Mouse (Mus musculus) thymus, adult 2 months (tissue): ENCODE measurements around the gene Vstm5. TPM values are rescaled to one million over a fixed set of nuclear protein-coding genes. Genes with fewer than 3 reads are reported as not detected.

Experiments used
- DNase-seq: peaks from one replicate; pipeline ENCODE4 v3.0.0; 2021
- H3K27ac ChIP-seq: fragments of 200-500 bp; 2 replicates; pipeline ENCODE4 v1.5.1; 2012; ENCODE audit warnings: low read length, control low read depth; ENCODE audit not compliant: control insufficient read depth, insufficient read depth
- H3K27me3 ChIP-seq: fragments of 200-500 bp; 2 replicates; pipeline ENCODE4 v1.6.1; 2012; ENCODE audit warnings: mild to moderate bottlenecking, low read length, moderate library complexity, mixed read lengths; ENCODE audit not compliant: control insufficient read depth, insufficient read depth
- H3K36me3 ChIP-seq: fragments of 200-500 bp; 2 replicates; pipeline ENCODE4 v1.6.1; 2012; ENCODE audit warnings: mild to moderate bottlenecking, low read length, moderate library complexity; ENCODE audit not compliant: control insufficient read depth, insufficient read depth
- H3K4me1 ChIP-seq: fragments of 200-500 bp; replicated peaks from 2 replicates; pipeline ENCODE4 v1.6.1; 2012; ENCODE audit warnings: low read length; ENCODE audit not compliant: control insufficient read depth, insufficient read depth
- H3K4me3 ChIP-seq: fragments of 200-500 bp; 2 replicates; pipeline ENCODE4 v1.5.1; 2012; ENCODE audit warnings: mild to moderate bottlenecking, low read length, control low read depth, moderate library complexity; ENCODE audit not compliant: control insufficient read depth, insufficient read depth
- CTCF ChIP-seq: fragments of 200-500 bp; IDR thresholded peaks from 2 replicates; pipeline ENCODE4 v1.5.1; 2012; ENCODE audit warnings: mild to moderate bottlenecking, control low read depth, low read length, moderate library complexity, borderline replicate concordance; ENCODE audit not compliant: control insufficient read depth, poor library complexity, insufficient read depth; ENCODE audit errors: extremely low read depth
- POLR2A ChIP-seq: fragments of 200-500 bp; IDR thresholded peaks from 2 replicates; pipeline ENCODE4 v1.6.1; 2012; ENCODE audit warnings: mild to moderate bottlenecking, low read length, control low read depth, moderate library complexity; ENCODE audit not compliant: control insufficient read depth, poor library complexity, insufficient read depth; ENCODE audit errors: extremely low read depth
- WGBS: fragments of 180-500 bp; shearing (Covaris S2); methylation state at CpG from one replicate; pipeline ENCODE4 v1.1.7; 2018; 5-methylcytosine and 5-hydroxymethylcytosine counted together
- polyA plus RNA-seq: library from polyadenylated mRNA; depleted of rRNA; stranded (reverse); fragments of >200 nt; gene quantifications from 2 replicates; pipeline ENCODE4 v1.2.3, GENCODE M21; 2012

Gene Vstm5
- polyA plus RNA-seq, 1 experiment: 0.51 TPM

- Histone ChIP-seq H3K4me3 (no peak overlapping the region), H3K36me3 (peaks cover under 1% of the 10 kb centered on the region; the same call in 1 of the 2 replicates), H3K4me1 (no peaks in the 10 kb centered on the region), H3K27ac (no peak overlapping the region), H3K27me3 (no peaks in the 10 kb centered on the region)
- DNase-seq: no peak
- TF ChIP-seq POLR2A: no peak
- TF ChIP-seq CTCF: no peak
- 93% methylated on average over 3 of the region's 3 CpGs for WGBS
These were observed 17.4 kb downstream of the Vstm5 start for GRCm38 (mm10) chr9:15256214-15256613.

- WGBS: 98% methylated on average over 8 of the region's 8 CpGs
- H3K27me3 ChIP-seq: no peaks in the 10 kb centered on the region
- H3K36me3 ChIP-seq: peaks cover 48% of the 10 kb centered on the region
- no peaks in the 10 kb centered on the region for H3K4me1 ChIP-seq
- TF ChIP-seq CTCF (no peak), POLR2A (no peak)
- no peak overlapping the region for H3K4me3 ChIP-seq
- H3K27ac ChIP-seq: no peak overlapping the region
- no peak for DNase-seq
These were observed 23.1 kb downstream of the Vstm5 start for GRCm38 (mm10) chr9:15261980-15262379.

- TF ChIP-seq POLR2A (no peak), CTCF (no peak)
- Histone ChIP-seq H3K36me3 (peaks cover 59% of the 10 kb centered on the region), H3K27me3 (no peaks in the 10 kb centered on the region), H3K27ac (no peak overlapping the region), H3K4me3 (no peak overlapping the region), H3K4me1 (no peaks in the 10 kb centered on the region)
- no peak for DNase-seq
- WGBS: 99% methylated on average over 10 of the region's 10 CpGs
These were observed 24.6 kb downstream of the Vstm5 start for GRCm38 (mm10) chr9:15263487-15263886.

GRCm38 (mm10) chr9:15273981-15274380, 35.1 kb downstream of the Vstm5 start:
- Histone ChIP-seq H3K27me3 (no peaks in the 10 kb centered on the region), H3K4me3 (no peak overlapping the region), H3K36me3 (peaks cover 68% of the 10 kb centered on the region), H3K4me1 (no peaks in the 10 kb centered on the region), H3K27ac (no peak overlapping the region)
- no peak for TF ChIP-seq POLR2A
- 95% methylated on average over 2 of the region's 2 CpGs for WGBS
- DNase-seq: no peak

- H3K4me1 ChIP-seq: peaks cover 5% of the 10 kb centered on the region
- no peaks in the 10 kb centered on the region for H3K27me3 ChIP-seq
- H3K4me3 ChIP-seq: no peak overlapping the region
- TF ChIP-seq CTCF (no peak), POLR2A (no peak)
- peaks cover 39% of the 10 kb centered on the region for H3K36me3 ChIP-seq
- no peak overlapping the region for H3K27ac ChIP-seq
- no peak for DNase-seq
- 97% methylated on average over 4 of the region's 4 CpGs for WGBS
These were observed 38.0 kb downstream of the Vstm5 start for GRCm38 (mm10) chr9:15276855-15277254.

GRCm38 (mm10) chr9:15278343-15278742, 39.5 kb downstream of the Vstm5 start:
- Histone ChIP-seq H3K27me3 (no peaks in the 10 kb centered on the region), H3K27ac (no peak overlapping the region), H3K4me1 (peaks cover 5% of the 10 kb centered on the region), H3K36me3 (peaks cover 27% of the 10 kb centered on the region), H3K4me3 (no peak overlapping the region)
- 96% methylated on average over 3 of the region's 3 CpGs for WGBS
- no peak for DNase-seq
- no peak for TF ChIP-seq CTCF
- no peak for TF ChIP-seq POLR2A

GRCm38 (mm10) chr9:15279139-15279648, 40.3 kb downstream of the Vstm5 start:
- Histone ChIP-seq H3K36me3 (peaks cover 18% of the 10 kb centered on the region), H3K4me3 (peak overlapping the region; percentile 71)
- 3% methylated on average over 19 of the region's 19 CpGs for WGBS

More at GRCm38 (mm10) chr9:15279139-15279648, 40.3 kb downstream of the Vstm5 start:
- Histone ChIP-seq H3K27me3 (no peaks in the 10 kb centered on the region), H3K4me1 (peaks cover 5% of the 10 kb centered on the region), H3K27ac (no peak overlapping the region; the same call in 1 of the 2 replicates)
- TF ChIP-seq POLR2A: no peak
- TF ChIP-seq CTCF: no peak
- no peak for DNase-seq
